Mouse (Mus musculus) liver, postnatal 0 days (tissue): Measurements from ENCODE around the gene Prss33.

Experiments used
- CTCF ChIP-seq: sonication (generic); IDR thresholded peaks from 2 replicates; pipeline ENCODE4 v1.5.1; 2016; ENCODE audit warnings: antibody characterized with exemption, low read depth
- EP300 ChIP-seq: IDR thresholded peaks from 2 replicates; pipeline ENCODE4 v1.6.1; 2016; ENCODE audit warnings: antibody characterized with exemption, low read depth, mild to moderate bottlenecking

- TF ChIP-seq CTCF (no peak), EP300 (no peak)
Observed at GRCm38 (mm10) chr17:23801627-23802026, 34.2 kb downstream of the Prss33 start.
